Mouse (Mus musculus) small intestine, adult 2 months (tissue): ENCODE results near the gene Klf13.

ENCODE experiments used
- CTCF ChIP-seq: fragments of 200-500 bp; IDR thresholded peaks from 2 replicates; pipeline ENCODE4 v1.5.1; 2012; ENCODE audit warnings: low read depth, mild to moderate bottlenecking, control low read depth, inconsistent platforms, low read length, moderate library complexity, mixed read lengths; ENCODE audit not compliant: insufficient replicate concordance, insufficient read length; ENCODE audit errors: extremely low read depth
- POLR2A ChIP-seq: fragments of 200-500 bp; IDR thresholded peaks from 2 replicates; pipeline ENCODE4 v1.6.1; 2012; ENCODE audit warnings: low read depth, mild to moderate bottlenecking, control low read depth, inconsistent platforms, low read length, moderate library complexity

GRCm38 (mm10) chr7:63896968-63897468 lies 41.7 kb downstream of the Klf13 start:
- TF ChIP-seq CTCF (peak; percentile 49; the same call in 1 of the 2 replicates), POLR2A (no peak; the same call in 1 of the 2 replicates)
